Mouse (Mus musculus) midbrain, embryonic 15.5 days (tissue): ENCODE measurements around the gene Pde4c. TPM values are rescaled to one million over a fixed set of nuclear protein-coding genes. Genes with fewer than 3 reads are reported as not detected.
A peak's percentile ranks its signal among the peaks of the same experiment; 100 is the strongest.

Source experiments
- ATAC-seq: fragments of 200-750 bp; cut with Nextera tagmentation; replicated peaks from 2 replicates; pipeline ENCODE4 v1.8.0; 2017; ENCODE audit warnings: moderate TSS enrichment
- H3K27ac ChIP-seq: fragments of 300-500 bp; sonication (generic); 2 replicates; pipeline ENCODE4 v1.5.1; 2015; ENCODE audit warnings: mild to moderate bottlenecking, inconsistent platforms
- H3K27me3 ChIP-seq: fragments of 300-500 bp; sonication (generic); replicated peaks from 2 replicates; pipeline ENCODE4 v1.6.1; 2015; ENCODE audit warnings: inconsistent platforms
- H3K36me3 ChIP-seq: fragments of 300-500 bp; sonication (generic); replicated peaks from 2 replicates; pipeline ENCODE4 v1.6.1; 2015; ENCODE audit warnings: inconsistent platforms
- H3K4me1 ChIP-seq: fragments of 300-500 bp; sonication (generic); 2 replicates; pipeline ENCODE4 v1.6.1; 2015; ENCODE audit warnings: inconsistent platforms
- H3K4me2 ChIP-seq: fragments of 300-500 bp; sonication (generic); 2 replicates; pipeline ENCODE4 v1.6.1; 2015; ENCODE audit warnings: inconsistent platforms, mild to moderate bottlenecking, moderate library complexity
- H3K4me3 ChIP-seq: fragments of 300-500 bp; sonication (generic); 2 replicates; pipeline ENCODE4 v1.5.1; 2015; ENCODE audit warnings: mild to moderate bottlenecking, inconsistent platforms
- H3K9ac ChIP-seq: fragments of 300-500 bp; sonication (generic); 2 replicates; pipeline ENCODE4 v1.6.1; 2015; ENCODE audit warnings: mild to moderate bottlenecking, inconsistent platforms
- H3K9me3 ChIP-seq: fragments of 300-500 bp; sonication (generic); 2 replicates; pipeline ENCODE4 v1.6.1; 2016; ENCODE audit warnings: inconsistent platforms
- WGBS: fragments of 180-500 bp; shearing (Covaris S2); methylation state at CpG from one replicate; pipeline ENCODE4 v1.1.7; 2015; ENCODE audit warnings: mixed read lengths; 5-methylcytosine and 5-hydroxymethylcytosine counted together
- polyA plus RNA-seq: library from polyadenylated mRNA; unstranded; fragments of >200 nt; fragmentation: Nextera tagmentation; extraction: Ambion mirVana; gene quantifications from 2 replicates; pipeline ENCODE4 v1.2.1, GENCODE M21; 2015

Pde4c gene
- polyA plus RNA-seq, 1 experiment from 2014 or later = 0.46 TPM

GRCm38 (mm10) chr8:70737705-70738104 is 14.2 kb downstream of the Pde4c start:
- Histone ChIP-seq H3K9me3 (no peaks in the 10 kb centered on the region), H3K4me2 (no peak overlapping the region), H3K4me1 (no peaks in the 10 kb centered on the region), H3K36me3 (no peaks in the 10 kb centered on the region), H3K4me3 (no peak overlapping the region), H3K27me3 (peaks cover 14% of the 10 kb centered on the region), H3K27ac (no peak overlapping the region), H3K9ac (no peak overlapping the region)
- WGBS = 72% methylated on average over 5 of the region's 5 CpGs
- ATAC-seq = no peak

- H3K27me3 ChIP-seq = peaks cover 19% of the 10 kb centered on the region
- ATAC-seq = no peak
- H3K36me3 ChIP-seq = no peaks in the 10 kb centered on the region
- no peak overlapping the region for H3K9ac ChIP-seq
- peaks cover 4% of the 10 kb centered on the region for H3K4me1 ChIP-seq
- no peak overlapping the region for H3K4me3 ChIP-seq
- H3K9me3 ChIP-seq = no peaks in the 10 kb centered on the region
- H3K27ac ChIP-seq = no peak overlapping the region
- WGBS = 79% methylated on average over 3 of the region's 3 CpGs
- no peak overlapping the region for H3K4me2 ChIP-seq
Observed at GRCm38 (mm10) chr8:70738211-70738610, 14.7 kb downstream of the Pde4c start.

GRCm38 (mm10) chr8:70741661-70742060 is 18.1 kb downstream of the Pde4c start:
- Histone ChIP-seq H3K9me3 (no peaks in the 10 kb centered on the region), H3K27me3 (peaks cover 48% of the 10 kb centered on the region), H3K9ac (no peak overlapping the region), H3K36me3 (no peaks in the 10 kb centered on the region), H3K4me1 (peaks cover 17% of the 10 kb centered on the region), H3K27ac (no peak overlapping the region), H3K4me3 (no peak overlapping the region), H3K4me2 (no peak overlapping the region)
- 72% methylated on average over 5 of the region's 5 CpGs for WGBS
- ATAC-seq = no peak

- ATAC-seq = no peak
- WGBS = 77% methylated on average over 11 of the region's 11 CpGs
- H3K4me2 ChIP-seq = no peak overlapping the region
- H3K27me3 ChIP-seq = peaks cover 52% of the 10 kb centered on the region
- no peak overlapping the region for H3K4me3 ChIP-seq
- H3K27ac ChIP-seq = no peak overlapping the region
- no peaks in the 10 kb centered on the region for H3K9me3 ChIP-seq
- no peaks in the 10 kb centered on the region for H3K36me3 ChIP-seq
- H3K4me1 ChIP-seq = peaks cover 17% of the 10 kb centered on the region
- H3K9ac ChIP-seq = no peak overlapping the region
Observed at GRCm38 (mm10) chr8:70742176-70742575, 18.7 kb downstream of the Pde4c start.

- Histone ChIP-seq H3K9ac (peak overlapping the region; percentile 21; the same call in 1 of the 2 replicates), H3K36me3 (no peaks in the 10 kb centered on the region), H3K4me2 (peak overlapping the region; percentile 54), H3K27ac (no peak overlapping the region), H3K27me3 (peaks cover 53% of the 10 kb centered on the region), H3K4me1 (peaks cover 17% of the 10 kb centered on the region), H3K4me3 (peak overlapping the region; percentile 24), H3K9me3 (no peaks in the 10 kb centered on the region)
- 2% methylated on average over 38 of the region's 38 CpGs for WGBS
- no peak; the same call in 1 of the 2 replicates for ATAC-seq
Observed at GRCm38 (mm10) chr8:70742981-70743655, 19.6 kb downstream of the Pde4c start.

GRCm38 (mm10) chr8:70743656-70744590 is 20.4 kb downstream of the Pde4c start:
- Histone ChIP-seq H3K4me2 (peak overlapping the region; percentile 54), H3K9me3 (no peaks in the 10 kb centered on the region), H3K27me3 (peaks cover 57% of the 10 kb centered on the region), H3K27ac (no peak overlapping the region), H3K4me3 (peak overlapping the region; percentile 35), H3K36me3 (no peaks in the 10 kb centered on the region), H3K9ac (peak overlapping the region; percentile 18), H3K4me1 (peaks cover 17% of the 10 kb centered on the region)
- WGBS = 5% methylated on average over 48 of the region's 48 CpGs
- ATAC-seq = peak; percentile 15; the same call in 1 of the 2 replicates

GRCm38 (mm10) chr8:70744806-70745205 is 21.3 kb downstream of the Pde4c start:
- H3K9ac ChIP-seq = no peak overlapping the region
- H3K9me3 ChIP-seq = no peaks in the 10 kb centered on the region
- peaks cover 65% of the 10 kb centered on the region for H3K27me3 ChIP-seq
- H3K4me1 ChIP-seq = peaks cover 17% of the 10 kb centered on the region
- 62% methylated on average over 11 of the region's 11 CpGs for WGBS
- ATAC-seq = no peak
- H3K36me3 ChIP-seq = no peaks in the 10 kb centered on the region
- no peak overlapping the region for H3K4me3 ChIP-seq
- H3K4me2 ChIP-seq = no peak overlapping the region
- no peak overlapping the region for H3K27ac ChIP-seq

- 63% methylated on average over 19 of the region's 19 CpGs for WGBS
- peaks cover 65% of the 10 kb centered on the region for H3K27me3 ChIP-seq
- no peak overlapping the region for H3K27ac ChIP-seq
- no peaks in the 10 kb centered on the region for H3K36me3 ChIP-seq
- H3K4me3 ChIP-seq = no peak overlapping the region
- H3K9ac ChIP-seq = no peak overlapping the region
- no peaks in the 10 kb centered on the region for H3K9me3 ChIP-seq
- no peak overlapping the region for H3K4me2 ChIP-seq
- H3K4me1 ChIP-seq = peaks cover 17% of the 10 kb centered on the region
- ATAC-seq = no peak
Observed at GRCm38 (mm10) chr8:70745691-70746220, 22.2 kb downstream of the Pde4c start.

- 78% methylated on average over 9 of the region's 9 CpGs for WGBS
- Histone ChIP-seq H3K4me3 (no peak overlapping the region), H3K9me3 (no peaks in the 10 kb centered on the region), H3K27me3 (peaks cover 62% of the 10 kb centered on the region), H3K9ac (no peak overlapping the region), H3K27ac (no peak overlapping the region), H3K36me3 (no peaks in the 10 kb centered on the region), H3K4me1 (peaks cover 17% of the 10 kb centered on the region), H3K4me2 (no peak overlapping the region)
- no peak for ATAC-seq
Observed at GRCm38 (mm10) chr8:70746676-70747075, 23.2 kb downstream of the Pde4c start.

- no peak overlapping the region for H3K4me2 ChIP-seq
- H3K4me3 ChIP-seq = no peak overlapping the region
- WGBS = 87% methylated on average over 18 of the region's 18 CpGs
Observed at GRCm38 (mm10) chr8:70747211-70747890, 23.8 kb downstream of the Pde4c start.

GRCm38 (mm10) chr8:70748246-70749096 is 25.0 kb downstream of the Pde4c start:
- Histone ChIP-seq H3K36me3 (no peaks in the 10 kb centered on the region), H3K4me1 (peaks cover 9% of the 10 kb centered on the region), H3K27ac (no peak overlapping the region), H3K9ac (no peak overlapping the region), H3K4me3 (no peak overlapping the region), H3K4me2 (no peak overlapping the region), H3K9me3 (no peaks in the 10 kb centered on the region), H3K27me3 (peaks cover 44% of the 10 kb centered on the region)
- no peak for ATAC-seq
- WGBS = 87% methylated on average over 23 of the region's 23 CpGs

More at GRCm38 (mm10) chr8:70747211-70747890, 23.8 kb downstream of the Pde4c start:
- Histone ChIP-seq H3K9ac (no peak overlapping the region), H3K36me3 (no peaks in the 10 kb centered on the region), H3K4me1 (peaks cover 17% of the 10 kb centered on the region), H3K27me3 (peaks cover 55% of the 10 kb centered on the region), H3K9me3 (no peaks in the 10 kb centered on the region), H3K27ac (no peak overlapping the region)
- no peak for ATAC-seq
